Mouse (Mus musculus) lung, postnatal 14 days (tissue): ENCODE data around the gene 9430097D07Rik.

Source experiments
- DNase-seq: peaks from one replicate; pipeline ENCODE4 v3.0.0; 2021

The 9430097D07Rik gene

GRCm38 (mm10) chr2:32533163-32533562 is 42.3 kb downstream of the 9430097D07Rik start:
- no peak for DNase-seq

- DNase-seq, result no peak
These were observed 45.0 kb downstream of the 9430097D07Rik start for GRCm38 (mm10) chr2:32530479-32530878.

DNA sequence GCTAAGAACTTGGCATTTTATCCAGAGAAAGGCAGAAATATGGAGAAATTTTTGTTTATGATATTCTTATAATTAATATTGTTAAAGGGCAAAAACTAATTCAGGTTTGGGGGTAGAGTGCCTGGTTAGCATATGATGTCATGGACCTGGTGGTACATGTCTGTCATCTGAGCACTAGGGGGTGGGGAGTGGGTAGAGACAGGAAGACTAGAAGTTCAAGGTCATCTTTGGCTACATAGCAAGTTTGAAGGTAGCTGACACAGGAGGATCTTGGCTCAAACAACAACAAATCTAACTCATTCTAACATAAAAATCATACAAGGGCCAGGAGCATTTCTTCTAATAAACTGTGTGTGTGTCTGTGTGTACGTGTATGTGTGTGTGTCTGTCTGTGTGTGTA is 47.2 kb downstream of the 9430097D07Rik start:
- no peak for DNase-seq

- DNase-seq, result no peak
These were observed 48.0 kb downstream of the 9430097D07Rik start for GRCm38 (mm10) chr2:32527468-32527966.

GRCm38 (mm10) chr2:32525816-32526215 is 49.7 kb downstream of the 9430097D07Rik start:
- no peak for DNase-seq

GRCm38 (mm10) chr2:32524536-32525031 is 50.9 kb downstream of the 9430097D07Rik start:
- DNase-seq, result peak; percentile 33
